Mouse (Mus musculus) right cerebral cortex, postnatal 10 days (tissue): ENCODE results near the gene Hist2h2aa1.
A peak's percentile ranks its signal among the peaks of the same experiment; 100 is the strongest.
"Not testable (repeated sequence)": the region's sequence is repeated elsewhere in the genome, so short reads cannot be mapped to it uniquely, and the experiment has no call there.

Experiments
- DNase-seq, 2 experiments: peaks; one replicate each; pipeline ENCODE4 v3.0.0; 2021; ENCODE audit warnings: low spot score in 2 of 2

The Hist2h2aa1 gene

DNA sequence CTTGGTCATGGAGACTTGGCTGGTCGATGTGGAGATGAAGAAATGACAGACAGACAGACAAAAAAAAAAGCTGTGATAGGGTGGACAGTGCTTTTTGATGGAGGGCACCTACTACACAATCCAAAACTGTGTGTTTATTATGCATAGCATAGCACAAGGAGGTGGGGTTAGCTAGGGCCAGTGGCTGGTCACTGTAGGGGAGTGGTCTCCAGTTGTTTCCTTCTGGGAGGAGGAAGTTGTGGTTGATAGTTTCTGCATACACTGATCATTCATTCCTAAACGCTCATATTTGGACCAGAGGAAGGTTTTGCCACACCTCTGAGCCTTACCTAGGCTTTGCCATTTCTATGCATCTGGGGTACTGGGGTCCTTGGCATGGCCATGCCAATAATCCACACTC, 14.9 kb upstream of the Hist2h2aa1 start:
- DNase-seq: no peak

DNA sequence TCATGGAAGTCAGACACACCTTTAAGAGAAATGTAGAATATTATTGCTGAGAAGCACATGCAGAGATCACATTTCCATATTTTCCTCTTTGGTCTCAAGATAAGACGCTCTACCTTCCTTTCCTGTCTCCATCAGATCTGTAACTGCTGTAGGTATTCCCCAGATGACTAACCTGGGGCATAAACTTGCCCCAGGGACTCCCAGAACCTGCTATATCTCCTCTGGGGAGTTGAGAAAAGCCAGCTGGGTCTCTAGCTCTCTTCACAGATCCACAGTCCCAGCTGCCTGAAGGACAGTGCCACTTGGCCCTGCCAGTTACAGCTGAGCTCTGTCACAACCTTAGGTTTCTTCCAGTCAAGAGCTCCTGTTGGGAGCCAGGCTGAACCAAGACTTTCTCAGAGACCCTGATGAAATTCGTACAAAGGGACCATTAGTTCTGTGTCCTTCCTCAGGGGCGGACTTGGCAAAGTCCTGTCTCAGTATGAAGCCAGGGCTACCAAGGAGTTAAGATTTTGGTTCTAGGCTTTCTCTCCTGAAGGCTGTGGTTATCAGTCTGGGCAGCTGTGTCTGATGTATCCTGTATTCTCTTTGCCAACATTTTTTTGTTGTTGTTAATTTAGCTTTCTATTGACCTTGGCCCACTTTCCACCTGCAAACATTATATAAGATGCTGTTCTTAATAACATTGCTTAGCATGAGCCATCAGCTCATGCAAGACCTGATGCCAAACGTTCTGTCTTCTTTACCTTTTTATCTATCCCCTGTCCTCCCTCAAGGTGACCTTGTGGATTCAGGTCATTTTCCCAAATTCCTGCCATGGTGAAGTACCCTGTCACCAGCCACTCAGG, 14.2 kb upstream of the Hist2h2aa1 start:
- no peak for DNase-seq

GRCm38 (mm10) chr3:96231758-96232120, 13.6 kb upstream of the Hist2h2aa1 start:
- DNase-seq: no peak

DNA sequence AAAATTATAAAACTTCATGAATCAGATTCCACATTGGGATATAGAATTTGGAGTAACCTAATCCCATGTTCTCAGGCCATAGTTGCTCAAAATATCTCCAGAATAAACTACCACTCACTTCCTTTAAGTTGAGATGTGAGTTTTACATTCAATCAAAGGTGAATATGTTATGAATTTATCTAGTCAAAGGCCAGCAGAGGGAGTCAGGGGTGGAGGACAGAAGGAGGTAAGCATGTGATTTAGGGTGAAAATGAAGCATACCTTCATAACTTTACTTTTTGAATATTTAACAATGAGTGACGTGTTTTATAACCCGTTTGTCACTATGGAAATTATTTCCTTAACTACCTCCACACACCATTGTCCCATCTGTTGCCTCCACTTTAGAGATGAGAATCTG, 10.4 kb upstream of the Hist2h2aa1 start:
- DNase-seq: no peak

- no peak for DNase-seq
Measured at GRCm38 (mm10) chr3:96235836-96236235, 9.5 kb upstream of the Hist2h2aa1 start.

- DNase-seq: no peak
Measured at GRCm38 (mm10) chr3:96236834-96237334, 8.4 kb upstream of the Hist2h2aa1 start.

DNA sequence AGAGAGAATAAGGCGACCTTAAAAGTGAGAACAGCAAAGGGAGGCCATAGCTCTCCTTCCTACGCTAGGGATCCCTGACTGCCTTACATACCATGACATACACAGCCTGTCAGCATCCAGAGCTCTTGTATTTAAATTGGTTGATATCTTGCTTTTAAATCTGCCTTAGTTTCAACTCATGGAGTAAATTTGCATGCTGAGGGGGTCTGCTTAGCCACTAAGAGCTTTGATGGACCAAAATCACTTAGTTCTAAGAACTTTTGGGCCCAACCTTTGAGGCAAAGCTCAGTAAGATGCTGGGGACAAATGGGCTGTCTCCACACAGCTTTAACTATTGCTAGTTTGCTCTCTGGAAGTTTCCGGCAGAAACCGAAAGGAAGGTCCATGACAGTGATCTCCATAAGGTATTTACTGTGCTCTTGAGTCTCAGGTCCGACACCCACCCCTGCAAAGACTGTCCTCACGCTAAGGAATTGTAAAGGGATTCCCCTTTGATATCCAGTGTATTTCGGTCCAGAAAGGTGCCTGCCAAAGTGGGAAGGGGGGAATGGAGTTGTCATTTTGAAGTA, 7.9 kb upstream of the Hist2h2aa1 start:
- no peak for DNase-seq

- DNase-seq: no peak
Measured at GRCm38 (mm10) chr3:96237904-96238511, 7.3 kb upstream of the Hist2h2aa1 start.

DNA sequence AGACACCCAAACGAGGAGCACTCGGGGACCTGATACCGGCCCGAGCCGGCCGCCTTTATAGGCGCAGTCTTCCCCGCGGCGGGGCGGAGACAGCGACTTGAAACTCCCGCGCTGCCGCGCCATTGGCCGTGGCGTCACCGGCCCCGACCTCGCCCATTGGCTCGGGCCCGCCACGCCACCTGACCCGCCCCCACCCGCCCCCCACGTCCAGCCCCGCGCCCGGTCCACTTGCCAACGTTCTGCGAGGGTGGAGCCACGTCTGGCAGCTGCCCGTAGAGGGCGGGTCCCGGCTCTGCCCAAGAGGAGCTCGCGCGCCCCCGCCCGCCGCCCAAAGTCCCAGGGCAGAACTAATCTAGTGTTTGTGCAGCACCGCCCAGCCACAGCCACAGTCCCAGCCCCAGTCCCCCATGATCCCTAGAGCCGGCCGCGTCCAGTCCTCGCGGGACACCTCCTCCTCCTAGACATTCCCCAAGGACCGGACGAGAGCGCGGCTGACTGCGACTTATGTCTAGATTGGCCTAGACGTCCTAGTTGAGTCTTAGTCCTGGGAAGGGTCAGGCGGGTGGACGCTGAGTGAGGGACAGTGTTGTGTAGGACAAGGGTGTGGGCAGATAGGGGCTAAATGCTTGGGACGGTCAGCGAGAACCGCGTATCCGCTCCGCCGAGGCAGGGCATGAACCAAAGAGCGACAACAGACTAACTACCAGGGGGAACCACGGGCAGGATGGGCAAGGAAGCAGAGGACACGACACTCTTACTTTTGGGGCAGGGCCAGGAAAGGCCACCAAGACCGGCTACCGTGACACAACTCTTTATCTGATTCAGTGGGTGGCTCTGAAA, 6.1 kb upstream of the Hist2h2aa1 start, which contains the start of gene Hist2h3c2:
Gene Hist2h3c2, minus strand, starts transcription at position 174 of the 840 bp plus-strand sequence.
- DNase-seq: peak in 1 of 2 experiments; percentile 40

- DNase-seq: peak; percentile 97
Measured at GRCm38 (mm10) chr3:96239949-96240798, 5.1 kb upstream of the Hist2h2aa1 start, which contains the start of gene Hist2h2aa2. Gene Hist2h2aa2, minus strand, starts transcription at chr3:96240276.

DNA sequence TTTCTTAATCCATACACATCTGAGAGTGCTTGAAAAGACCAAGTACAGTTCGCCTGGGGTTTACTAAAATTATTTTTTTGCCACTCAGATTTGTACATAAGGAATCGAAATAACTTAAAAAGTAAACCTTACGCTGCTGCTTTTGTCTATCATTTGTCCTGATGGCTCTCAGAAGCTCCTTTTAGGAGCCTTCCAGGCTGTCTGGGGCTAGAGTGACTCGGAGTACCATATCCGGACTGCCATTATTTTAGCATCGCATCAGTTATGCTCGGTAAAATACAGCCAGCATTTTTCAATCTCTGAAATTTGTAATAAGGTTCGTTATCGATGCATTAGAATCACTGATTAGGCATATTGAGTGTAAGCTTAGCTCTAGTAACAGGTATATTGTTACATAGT, 4.5 kb upstream of the Hist2h2aa1 start:
- no peak for DNase-seq

GRCm38 (mm10) chr3:96243921-96244572, 1.2 kb upstream of the Hist2h2aa1 start:
- DNase-seq: no peak

- DNase-seq: not testable (repeated sequence)
Measured at GRCm38 (mm10) chr3:96246018-96246417, 721 bp downstream of the Hist2h2aa1 start.

DNA sequence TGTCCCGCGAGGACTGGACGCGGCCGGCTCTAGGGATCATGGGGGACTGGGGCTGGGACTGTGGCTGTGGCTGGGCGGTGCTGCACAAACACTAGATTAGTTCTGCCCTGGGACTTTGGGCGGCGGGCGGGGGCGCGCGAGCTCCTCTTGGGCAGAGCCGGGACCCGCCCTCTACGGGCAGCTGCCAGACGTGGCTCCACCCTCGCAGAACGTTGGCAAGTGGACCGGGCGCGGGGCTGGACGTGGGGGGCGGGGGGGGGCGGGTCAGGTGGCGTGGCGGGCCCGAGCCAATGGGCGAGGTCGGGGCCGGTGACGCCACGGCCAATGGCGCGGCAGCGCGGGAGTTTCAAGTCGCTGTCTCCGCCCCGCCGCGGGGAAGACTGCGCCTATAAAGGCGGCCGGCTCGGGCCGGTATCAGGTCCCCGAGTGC, 1.1 kb downstream of the Hist2h2aa1 start, which contains the start of gene Hist2h3c1:
Gene Hist2h3c1, plus strand, starts transcription at position 259 of the 430 bp plus-strand sequence.
- not testable (repeated sequence) for DNase-seq

- DNase-seq: no peak
Measured at GRCm38 (mm10) chr3:96247356-96248140, 2.3 kb downstream of the Hist2h2aa1 start.

DNA sequence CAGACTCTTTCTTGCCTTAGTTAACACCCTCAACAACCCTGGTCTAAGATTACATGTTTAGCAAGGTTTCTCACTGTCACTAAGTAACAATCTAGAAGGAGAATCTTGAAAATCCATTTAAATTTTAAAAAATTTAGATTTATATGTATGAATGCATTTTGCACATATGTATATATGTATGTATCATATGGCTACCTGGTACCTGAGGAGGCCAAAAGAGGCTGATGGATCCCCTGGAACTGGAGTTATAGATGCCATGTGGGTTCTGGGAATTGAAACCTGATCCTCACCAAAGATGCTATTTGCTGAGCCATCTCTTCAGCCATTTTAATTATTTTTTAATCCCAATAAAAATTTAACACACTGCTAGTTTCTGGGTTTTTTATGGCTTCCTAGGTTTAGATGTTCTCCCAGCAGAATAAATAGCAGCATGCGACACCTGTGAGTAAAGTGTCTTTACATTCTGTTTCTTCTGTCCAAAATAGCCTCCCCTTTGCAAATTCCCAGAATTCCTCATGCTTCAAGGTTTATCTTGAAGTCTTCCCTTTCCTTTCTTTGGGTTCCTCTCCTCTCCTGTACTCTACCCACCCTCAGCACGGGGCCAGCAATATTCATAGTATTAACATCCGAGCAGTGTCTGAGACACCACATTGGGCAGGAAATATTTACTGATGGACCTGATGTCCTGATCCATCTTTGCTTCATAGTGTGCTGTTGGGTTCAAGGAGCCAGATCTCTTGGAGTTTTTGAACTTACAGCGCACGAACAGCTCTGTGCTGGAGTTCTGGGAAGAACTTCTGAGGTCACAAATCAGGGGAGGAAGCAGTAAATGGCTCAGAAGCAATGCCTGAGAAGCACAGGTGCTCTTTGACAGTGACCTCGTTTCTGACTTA, 3.1 kb downstream of the Hist2h2aa1 start:
- DNase-seq: no peak

DNA sequence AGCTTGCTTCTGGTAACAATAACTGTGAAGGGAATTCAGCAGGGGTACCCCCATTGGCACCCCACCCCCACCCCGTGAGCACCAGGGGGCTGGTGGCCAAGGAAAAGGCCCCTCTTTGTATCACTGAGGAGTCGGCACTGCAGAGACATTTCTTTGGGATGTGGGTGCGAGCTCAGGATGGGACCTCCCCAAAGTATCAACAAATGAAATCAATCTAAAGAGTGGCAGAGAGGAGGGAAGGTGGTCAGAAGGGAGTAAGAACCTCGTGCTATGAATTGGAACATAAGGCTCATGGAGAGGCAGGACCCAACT, 3.7 kb downstream of the Hist2h2aa1 start:
- DNase-seq: no peak

GRCm38 (mm10) chr3:96250890-96251289, 5.6 kb downstream of the Hist2h2aa1 start:
- DNase-seq: no peak
